Mouse (Mus musculus) myocyte (in vitro differentiated cells): ENCODE results near the gene Arhgap31.

ENCODE experiments used
- CEBPB ChIP-seq: IDR thresholded peaks from 2 replicates; pipeline ENCODE4 v1.6.1; 2011; ENCODE audit warnings: mild to moderate bottlenecking, moderate library complexity; ENCODE audit not compliant: poor library complexity, insufficient read depth, severe bottlenecking
- E2F4 ChIP-seq: IDR thresholded peaks from one replicate; pipeline ENCODE4 v1.6.1; 2011; ENCODE audit warnings: mild to moderate bottlenecking, control low read depth, moderate library complexity; ENCODE audit not compliant: insufficient read depth
- MAX ChIP-seq: IDR thresholded peaks from one replicate; pipeline ENCODE4 v1.6.1; 2011; ENCODE audit warnings: low read depth, mild to moderate bottlenecking, control low read depth
- MYOD1 ChIP-seq, 3 experiments: IDR thresholded peaks; one replicate each; pipeline ENCODE4 v1.6.1; 2011; ENCODE audit warnings: control low read depth in 2 of 3, low read depth in 2 of 3, mild to moderate bottlenecking in 2 of 3, moderate library complexity in 1 of 3; ENCODE audit not compliant: insufficient read length in 2 of 3, control insufficient read depth in 1 of 3
- MYOG ChIP-seq, 3 experiments: IDR thresholded peaks; one replicate each; pipeline ENCODE4 v1.6.1; 2011; ENCODE audit warnings: control low read depth in 2 of 3, low read depth in 2 of 3, mild to moderate bottlenecking in 2 of 3; ENCODE audit not compliant: insufficient read length in 2 of 3, control insufficient read depth in 1 of 3, insufficient read depth in 1 of 3
- POLR2A ChIP-seq: IDR thresholded peaks from one replicate; pipeline ENCODE4 v1.6.1; 2011; ENCODE audit warnings: low read depth, mild to moderate bottlenecking, control low read depth, moderate library complexity; ENCODE audit not compliant: insufficient read length
- POLR2AphosphoS2 ChIP-seq: IDR thresholded peaks from one replicate; pipeline ENCODE4 v1.6.1; 2011; ENCODE audit warnings: low read depth, control low read depth; ENCODE audit not compliant: insufficient read length
- REST ChIP-seq: IDR thresholded peaks from one replicate; pipeline ENCODE4 v1.6.1; 2011; ENCODE audit warnings: mild to moderate bottlenecking, control low read depth, moderate library complexity; ENCODE audit not compliant: insufficient read depth, insufficient read length
- SRF ChIP-seq: IDR thresholded peaks from one replicate; pipeline ENCODE4 v1.6.1; 2011; ENCODE audit warnings: low read depth; ENCODE audit not compliant: control insufficient read depth, insufficient read length
- TCF12 ChIP-seq: IDR thresholded peaks from one replicate; pipeline ENCODE4 v1.6.1; 2011; ENCODE audit warnings: mild to moderate bottlenecking, control low read depth; ENCODE audit not compliant: poor library complexity, insufficient read depth, severe bottlenecking
- TCF3 ChIP-seq: IDR thresholded peaks from one replicate; pipeline ENCODE4 v1.6.1; 2011; ENCODE audit warnings: low read depth, control low read depth; ENCODE audit not compliant: insufficient read length
- USF1 ChIP-seq: IDR thresholded peaks from one replicate; pipeline ENCODE4 v1.6.1; 2011; ENCODE audit warnings: low read depth, mild to moderate bottlenecking, control low read depth, moderate library complexity

GRCm38 (mm10) chr16:38756572-38756971 lies 43.5 kb upstream of the Arhgap31 start:
- TF ChIP-seq POLR2A = no peak
- no peak for TF ChIP-seq REST
- TF ChIP-seq CEBPB = no peak
- TF ChIP-seq MYOG (IDR thresholded peaks at IDR 0.05; ENCODE audit: control insufficient read depth in 1 of 3, insufficient read depth in 1 of 3, insufficient read length in 2 of 3, low read depth in 2 of 3) = no peak
- TF ChIP-seq MAX = no peak
- TF ChIP-seq USF1 = no peak
- no peak for TF ChIP-seq POLR2AphosphoS2
- TF ChIP-seq TCF12 = no peak
- TF ChIP-seq SRF = no peak
- TF ChIP-seq E2F4 = no peak
- TF ChIP-seq MYOD1 (IDR thresholded peaks at IDR 0.05; ENCODE audit: control insufficient read depth in 1 of 3, insufficient read length in 2 of 3, low read depth in 2 of 3) = no peak
- TF ChIP-seq TCF3 = no peak
